Comparison of ENCODE assay signal across 24 mouse cellular contexts in genomic region chr1:138258758-138259157, GRCm38 (mm10). TPM values are rescaled to one million over a fixed set of nuclear protein-coding genes. Genes with fewer than 3 reads are reported as not detected.
"Had no signal": no experiment of that assay in that cellular context is flagged by ENCODE, and none has a peak within 500 bp of the region (broad histone marks: within the 10 kb centered on the region; RNA-seq: fewer than 3 reads in every experiment).

No protein-coding gene starts in this region.

- H3K4me1 ChIP-seq: limb, embryonic 12.5 days; limb, embryonic 15.5 days; midbrain, embryonic 12.5 days; midbrain, embryonic 15.5 days; neural tube, embryonic 13.5 days had no signal

- H3K36me3 ChIP-seq: limb, embryonic 12.5 days; limb, embryonic 15.5 days; midbrain, embryonic 12.5 days; midbrain, embryonic 15.5 days; neural tube, embryonic 13.5 days had no signal

- H3K4me2 ChIP-seq: limb, embryonic 12.5 days; limb, embryonic 15.5 days; liver, embryonic 11.5 days; lung, embryonic 14.5 days; midbrain, embryonic 12.5 days; midbrain, embryonic 15.5 days; neural tube, embryonic 13.5 days had no signal

- H3K9ac ChIP-seq: limb, embryonic 12.5 days; limb, embryonic 15.5 days; liver, embryonic 14.5 days; liver, postnatal 0 days; lung, embryonic 14.5 days; midbrain, embryonic 12.5 days; midbrain, embryonic 15.5 days; neural tube, embryonic 13.5 days had no signal

- H3K4me3 ChIP-seq: limb, embryonic 12.5 days; limb, embryonic 15.5 days; midbrain, embryonic 12.5 days; midbrain, embryonic 15.5 days; neural tube, embryonic 13.5 days had no signal

- ATAC-seq: liver, postnatal 0 days; lung, postnatal 0 days; midbrain, embryonic 15.5 days had no signal

- H3K27me3 ChIP-seq: limb, embryonic 12.5 days; limb, embryonic 15.5 days; midbrain, embryonic 12.5 days; midbrain, embryonic 15.5 days; neural tube, embryonic 13.5 days had no signal

- H3K27ac ChIP-seq: kidney, postnatal 0 days; limb, embryonic 12.5 days; limb, embryonic 15.5 days; liver, embryonic 14.5 days; macrophage; midbrain, embryonic 12.5 days; midbrain, embryonic 15.5 days; neural tube, embryonic 13.5 days; stomach, postnatal 0 days had no signal

- DNase-seq: kidney, adult 2 months; kidney, postnatal 25 days; liver, postnatal 0 days; lung, embryonic 14.5 days; thymus, adult 2 months; thymus, postnatal 14 days; thymus, postnatal 4 days had no signal

- H3K9me3 ChIP-seq: limb, embryonic 12.5 days; limb, embryonic 15.5 days; midbrain, embryonic 12.5 days; midbrain, embryonic 15.5 days; neural tube, embryonic 13.5 days had no signal

RNA-seq across cellular contexts. Expression of gene Atp6v1g3, which starts 14.8 kb away (rescaled TPM):
- total RNA-seq: layer of hippocampus, postnatal 25 days; left cerebral cortex, adult 18-20 months; left cerebral cortex, postnatal 36 days; megakaryocyte, adult 5-6 weeks had no signal
- polyA plus RNA-seq: liver, embryonic 11.5 days; liver, embryonic 14.5 days; liver, postnatal 0 days; lung, embryonic 14.5 days; macrophage; midbrain, embryonic 12.5 days; midbrain, embryonic 15.5 days; neural tube, embryonic 13.5 days; small intestine, adult 2 months; stomach, embryonic 14.5 days; stomach, postnatal 0 days had no signal
